Mouse (Mus musculus) brain, embryonic 14.5 days (tissue): ENCODE results near the gene Asxl2.
A peak's percentile ranks its signal among the peaks of the same experiment; 100 is the strongest.

Experiments
- CTCF ChIP-seq: fragments of 200-500 bp; IDR thresholded peaks from 2 replicates; pipeline ENCODE4 v1.5.1; 2012; ENCODE audit warnings: inconsistent platforms, mild to moderate bottlenecking, moderate library complexity, borderline replicate concordance; ENCODE audit not compliant: insufficient read depth, insufficient read length; ENCODE audit errors: extremely low read depth
- POLR2A ChIP-seq: fragments of 200-500 bp; IDR thresholded peaks from 2 replicates; pipeline ENCODE4 v1.6.1; 2012; ENCODE audit warnings: mild to moderate bottlenecking, inconsistent platforms, borderline replicate concordance; ENCODE audit not compliant: poor library complexity, insufficient read depth, insufficient read length, severe bottlenecking; ENCODE audit errors: extremely low read depth

- no peak for TF ChIP-seq CTCF
- TF ChIP-seq POLR2A: 0 out of 2 replicates have a peak, but pooled peaks have one; percentile 51
These were observed at the start of gene Asxl2 for GRCm38 (mm10) chr12:3426530-3427034.
